Mouse (Mus musculus) midbrain, embryonic 12.5 days (tissue): ENCODE data around the gene Ghrhr. TPM values are rescaled to one million over a fixed set of nuclear protein-coding genes. Genes with fewer than 3 reads are reported as not detected.

ENCODE experiments used
- ATAC-seq: fragments of 200-750 bp; cut with Nextera tagmentation; 2 replicates; pipeline ENCODE4 v1.8.0; 2017; ENCODE audit warnings: low read depth, moderate TSS enrichment, moderate library complexity; ENCODE audit not compliant: low FRiP score
- H3K27ac ChIP-seq: fragments of 300-500 bp; sonication (generic); replicated peaks from 2 replicates; pipeline ENCODE4 v1.5.1; 2016; ENCODE audit warnings: mild to moderate bottlenecking
- H3K27me3 ChIP-seq: fragments of 300-500 bp; sonication (generic); 2 replicates; pipeline ENCODE4 v1.6.1; 2016; ENCODE audit warnings: mild to moderate bottlenecking
- H3K36me3 ChIP-seq: fragments of 300-500 bp; sonication (generic); 2 replicates; pipeline ENCODE4 v1.6.1; 2016
- H3K4me1 ChIP-seq: fragments of 300-500 bp; sonication (generic); 2 replicates; pipeline ENCODE4 v1.6.1; 2016
- H3K4me2 ChIP-seq: fragments of 300-500 bp; sonication (generic); replicated peaks from 2 replicates; pipeline ENCODE4 v1.6.1; 2016; ENCODE audit warnings: mild to moderate bottlenecking, moderate library complexity
- H3K4me3 ChIP-seq: fragments of 300-500 bp; sonication (generic); 2 replicates; pipeline ENCODE4 v1.5.1; 2016; ENCODE audit warnings: mild to moderate bottlenecking
- H3K9ac ChIP-seq: fragments of 300-500 bp; sonication (generic); replicated peaks from 2 replicates; pipeline ENCODE4 v1.6.1; 2016; ENCODE audit warnings: mild to moderate bottlenecking, moderate library complexity
- H3K9me3 ChIP-seq: fragments of 300-500 bp; sonication (generic); 2 replicates; pipeline ENCODE4 v1.6.1; 2016; ENCODE audit warnings: mild to moderate bottlenecking
- WGBS: fragments of 180-500 bp; shearing (Covaris S2); methylation state at CpG from one replicate; pipeline ENCODE4 v1.1.7; 2016; 5-methylcytosine and 5-hydroxymethylcytosine counted together
- polyA plus RNA-seq: library from polyadenylated mRNA; unstranded; fragments of >200 nt; fragmentation: Nextera tagmentation; extraction: Ambion mirVana; gene quantifications from 2 replicates; pipeline ENCODE4 v1.2.1, GENCODE M21; 2016

Gene Ghrhr
- polyA plus RNA-seq, 1 experiment from 2014 or later, result not detected

DNA sequence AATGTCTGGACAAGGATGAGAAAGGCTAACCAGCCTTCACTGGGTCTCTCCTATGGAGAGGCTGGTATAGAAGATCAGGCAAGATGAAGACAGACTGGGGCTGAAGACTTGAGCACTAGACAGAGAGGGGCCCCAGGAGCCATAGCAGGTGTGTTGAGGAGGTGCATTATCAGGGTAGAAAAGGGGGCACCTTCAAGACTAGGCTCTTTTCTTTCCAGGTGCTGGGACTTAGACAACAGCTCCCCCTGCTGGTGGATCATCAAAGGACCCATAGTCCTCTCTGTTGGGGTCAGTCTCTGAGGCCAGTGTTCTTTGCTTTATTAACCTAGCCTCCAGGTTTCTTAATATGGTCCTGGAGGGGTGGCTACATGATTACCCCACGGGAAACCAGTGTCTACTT lies 7.8 kb downstream of the Ghrhr start:
- Histone ChIP-seq H3K9me3 (no peaks in the 10 kb centered on the region), H3K4me1 (peaks cover 11% of the 10 kb centered on the region), H3K9ac (no peak overlapping the region), H3K27me3 (peaks cover 4% of the 10 kb centered on the region; the same call in 1 of the 2 replicates), H3K36me3 (no peaks in the 10 kb centered on the region), H3K4me3 (no peak overlapping the region), H3K27ac (no peak overlapping the region), H3K4me2 (no peak overlapping the region)
- no peak for ATAC-seq
- 20% methylated on average over 1 of the region's 1 CpGs for WGBS

DNA sequence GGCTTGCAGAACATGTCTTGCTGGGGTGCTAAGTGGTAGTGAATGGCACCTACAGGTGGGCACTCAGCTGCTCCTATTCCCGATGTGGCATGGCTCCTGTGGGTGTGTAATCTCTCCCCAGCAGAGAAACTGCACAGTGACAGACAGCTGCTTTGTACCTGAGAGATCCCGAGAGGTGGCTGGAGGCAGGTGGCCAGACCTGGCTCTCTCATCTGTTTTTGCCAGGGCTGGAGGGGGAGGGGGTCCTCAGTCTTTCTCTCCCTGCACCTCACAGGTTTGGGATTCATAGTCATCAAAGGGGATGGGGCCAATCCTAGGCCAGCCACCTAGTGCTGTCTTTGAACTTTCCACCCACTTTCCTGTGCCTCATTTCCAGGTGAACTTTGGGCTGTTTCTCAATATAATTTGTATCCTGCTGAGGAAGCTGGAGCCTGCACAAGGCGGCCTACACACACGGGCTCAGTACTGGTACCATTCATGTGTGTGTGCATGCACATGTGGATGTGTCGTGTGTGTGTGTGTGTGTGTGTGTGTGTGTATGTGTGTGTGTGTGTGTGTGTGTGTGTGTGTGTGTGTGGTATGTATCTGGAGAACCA lies 8.4 kb downstream of the Ghrhr start:
- 0 out of 2 replicates have a peak, but pooled peaks cover 4% of the 10 kb centered on the region for H3K27me3 ChIP-seq
- no peak overlapping the region for H3K4me3 ChIP-seq
- no peak overlapping the region for H3K27ac ChIP-seq
- WGBS, result 78% methylated on average over 5 of the region's 5 CpGs
- H3K4me2 ChIP-seq, result no peak overlapping the region
- no peaks in the 10 kb centered on the region for H3K36me3 ChIP-seq
- peaks cover 14% of the 10 kb centered on the region for H3K4me1 ChIP-seq
- ATAC-seq, result no peak
- no peaks in the 10 kb centered on the region for H3K9me3 ChIP-seq
- no peak overlapping the region for H3K9ac ChIP-seq

DNA sequence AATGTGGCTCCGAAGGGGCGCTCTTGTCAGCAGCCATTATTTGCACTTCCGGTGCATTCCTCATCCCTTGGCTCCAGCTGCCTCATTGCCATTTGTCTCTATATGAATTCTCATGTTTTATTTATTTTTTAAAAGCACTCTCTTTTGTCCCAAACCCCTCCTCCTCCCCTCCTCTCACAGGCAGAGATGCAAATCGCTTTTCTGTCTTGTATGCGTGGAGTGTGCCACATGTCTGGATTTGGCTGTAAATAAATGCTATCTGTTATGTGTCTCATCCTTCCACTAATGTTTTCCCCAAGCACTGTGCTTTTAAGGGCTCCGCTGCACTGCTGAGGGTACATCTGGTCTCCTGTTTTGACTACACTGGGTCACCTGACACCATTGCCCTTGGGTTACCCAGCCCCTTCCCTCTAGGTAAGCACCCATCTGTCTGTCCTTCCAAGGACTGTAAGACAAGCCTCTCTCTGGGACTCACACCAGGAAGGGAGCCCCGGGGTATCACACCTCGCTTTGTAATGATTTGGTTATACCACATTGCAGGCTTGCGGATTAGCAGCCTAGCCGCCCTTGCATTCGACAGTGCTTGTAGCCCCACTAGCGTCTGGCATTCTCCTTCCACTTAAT lies 12.6 kb downstream of the Ghrhr start:
- Histone ChIP-seq H3K9me3 (no peaks in the 10 kb centered on the region), H3K27ac (peak overlapping the region; percentile 58)
- WGBS, result 31% methylated on average over 12 of the region's 12 CpGs

DNA sequence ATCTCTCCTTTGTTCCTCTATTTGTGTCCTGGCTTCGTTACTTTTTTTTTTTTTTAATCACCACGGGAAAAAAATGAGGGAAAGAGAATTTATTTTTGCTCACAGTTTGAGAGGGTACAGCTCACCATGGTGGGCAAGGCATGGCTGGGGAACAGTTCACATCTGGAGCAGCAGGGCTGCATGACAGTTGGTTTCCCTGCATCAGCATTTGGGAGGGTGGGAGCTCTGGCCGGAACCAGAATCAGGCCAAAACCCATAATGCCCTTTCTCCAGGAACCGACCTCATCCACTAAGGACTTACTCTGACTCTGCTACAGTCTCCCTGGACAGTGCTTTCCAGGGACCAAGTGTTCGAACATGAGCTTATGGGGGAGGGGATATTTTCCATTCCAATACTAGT lies 13.2 kb downstream of the Ghrhr start:
- Histone ChIP-seq H3K36me3 (no peaks in the 10 kb centered on the region), H3K27ac (no peak overlapping the region), H3K4me1 (peaks cover 29% of the 10 kb centered on the region), H3K4me3 (no peak overlapping the region), H3K9me3 (no peaks in the 10 kb centered on the region), H3K9ac (no peak overlapping the region), H3K4me2 (no peak overlapping the region), H3K27me3 (0 out of 2 replicates have a peak, but pooled peaks cover 7% of the 10 kb centered on the region)
- ATAC-seq, result no peak
- 68% methylated on average over 5 of the region's 5 CpGs for WGBS

More for the DNA sequence above, 12.6 kb downstream of the Ghrhr start:
- no peak overlapping the region for H3K9ac ChIP-seq
- ATAC-seq, result peak; percentile 48
- H3K4me1 ChIP-seq, result peaks cover 29% of the 10 kb centered on the region
- 0 out of 2 replicates have a peak, but pooled peaks cover 6% of the 10 kb centered on the region for H3K27me3 ChIP-seq
- H3K36me3 ChIP-seq, result no peaks in the 10 kb centered on the region
- no peak overlapping the region for H3K4me2 ChIP-seq
- no peak overlapping the region for H3K4me3 ChIP-seq

DNA sequence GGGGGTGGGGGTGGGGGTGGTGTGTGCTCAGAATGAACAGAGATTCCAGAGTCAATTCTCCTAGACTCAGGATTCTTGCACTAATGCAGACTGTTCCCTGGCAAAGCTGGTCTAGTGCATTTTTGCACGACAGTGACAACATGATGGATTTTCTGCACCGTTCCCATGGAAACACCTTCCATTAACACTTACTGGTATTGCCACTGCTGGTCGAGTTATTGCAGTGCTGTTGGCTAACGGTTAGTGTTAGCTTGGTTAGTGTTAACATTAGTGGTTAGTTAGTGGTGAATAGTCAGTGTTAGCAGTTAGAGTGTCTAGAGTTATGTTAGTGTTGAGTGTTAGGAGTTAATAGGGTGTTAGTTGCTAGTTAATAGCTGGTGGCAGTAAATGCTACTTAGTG lies 15.7 kb downstream of the Ghrhr start:
- Histone ChIP-seq H3K36me3 (no peaks in the 10 kb centered on the region), H3K4me3 (no peak overlapping the region), H3K4me1 (peaks cover 38% of the 10 kb centered on the region), H3K4me2 (no peak overlapping the region), H3K9ac (no peak overlapping the region), H3K27me3 (peaks cover 10% of the 10 kb centered on the region; the same call in 1 of the 2 replicates), H3K27ac (no peak overlapping the region), H3K9me3 (no peaks in the 10 kb centered on the region)
- WGBS, result 56% methylated on average over 4 of the region's 4 CpGs
- no peak for ATAC-seq

DNA sequence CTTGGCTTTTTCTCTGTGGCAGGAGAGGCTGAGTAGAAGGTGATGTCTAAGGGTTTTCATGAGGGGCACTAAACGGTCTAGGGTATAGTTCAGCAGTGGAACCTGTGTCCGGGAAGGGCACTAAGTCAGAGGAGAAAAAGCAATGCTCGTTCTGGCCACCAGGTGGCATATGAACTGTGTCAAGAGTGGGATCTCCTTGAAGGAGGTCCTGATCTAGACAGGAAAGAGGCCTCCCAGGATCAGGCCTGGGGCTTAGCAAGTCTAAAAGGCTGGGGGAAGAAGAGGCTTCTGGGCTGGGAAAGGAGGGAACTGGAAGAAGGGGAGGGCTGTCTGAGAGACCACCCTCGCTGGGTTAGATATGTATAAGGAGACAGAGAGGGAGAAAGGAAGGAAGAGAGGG lies 16.4 kb downstream of the Ghrhr start:
- Histone ChIP-seq H3K4me1 (peaks cover 42% of the 10 kb centered on the region), H3K9me3 (no peaks in the 10 kb centered on the region), H3K36me3 (no peaks in the 10 kb centered on the region), H3K9ac (no peak overlapping the region), H3K27me3 (peaks cover 13% of the 10 kb centered on the region; the same call in 1 of the 2 replicates), H3K4me2 (no peak overlapping the region), H3K27ac (no peak overlapping the region), H3K4me3 (no peak overlapping the region)
- WGBS, result 9% methylated on average over 4 of the region's 4 CpGs
- peak; percentile 45 for ATAC-seq

DNA sequence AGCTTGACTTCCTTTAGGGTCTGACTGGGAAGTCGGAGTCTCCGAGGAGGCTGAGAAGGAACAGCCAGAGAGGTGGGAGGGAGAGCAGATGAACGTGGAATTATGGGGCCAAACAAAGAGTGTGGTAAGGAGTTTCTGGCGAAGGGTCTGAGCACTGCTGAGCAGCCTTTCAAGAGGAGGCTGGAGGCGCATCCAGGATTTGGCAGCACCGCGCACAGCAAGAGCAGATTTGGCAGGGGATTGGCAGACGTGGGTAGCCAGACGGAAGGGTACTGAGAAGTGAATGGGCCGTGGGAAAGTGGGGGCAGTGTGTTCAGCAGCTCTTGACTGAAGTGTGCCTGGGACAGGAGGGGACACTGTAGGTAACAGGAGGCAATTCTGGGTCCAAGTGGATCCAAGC lies 18.8 kb downstream of the Ghrhr start:
- Histone ChIP-seq H3K27ac (no peak overlapping the region), H3K4me1 (peaks cover 28% of the 10 kb centered on the region), H3K27me3 (peaks cover 11% of the 10 kb centered on the region; the same call in 1 of the 2 replicates), H3K36me3 (no peaks in the 10 kb centered on the region), H3K4me3 (no peak overlapping the region), H3K9ac (no peak overlapping the region), H3K4me2 (no peak overlapping the region), H3K9me3 (no peaks in the 10 kb centered on the region)
- no peak for ATAC-seq
- 69% methylated on average over 10 of the region's 10 CpGs for WGBS

DNA sequence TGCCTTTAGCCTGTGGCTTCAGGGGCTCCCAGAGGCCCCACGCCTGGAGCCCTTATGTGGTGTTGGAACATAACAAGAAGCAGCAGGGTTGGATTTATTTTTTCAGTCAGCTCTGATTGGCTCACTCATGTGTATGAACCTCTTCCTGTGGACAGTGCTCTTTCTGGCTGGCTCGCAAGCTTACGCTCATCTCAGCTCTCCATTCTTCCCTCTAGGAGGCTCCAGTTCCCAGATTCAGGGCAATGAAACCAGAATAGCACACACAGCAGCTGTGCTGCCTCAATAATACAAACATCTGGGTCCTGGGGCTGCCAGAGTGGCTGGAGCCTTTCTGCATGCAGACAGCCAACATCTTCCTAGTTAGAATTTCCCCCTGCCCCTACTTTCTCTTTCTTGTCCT lies 20.1 kb downstream of the Ghrhr start:
- ATAC-seq, result no peak
- H3K4me1 ChIP-seq, result peaks cover 28% of the 10 kb centered on the region
- WGBS, result 54% methylated on average over 3 of the region's 3 CpGs

DNA sequence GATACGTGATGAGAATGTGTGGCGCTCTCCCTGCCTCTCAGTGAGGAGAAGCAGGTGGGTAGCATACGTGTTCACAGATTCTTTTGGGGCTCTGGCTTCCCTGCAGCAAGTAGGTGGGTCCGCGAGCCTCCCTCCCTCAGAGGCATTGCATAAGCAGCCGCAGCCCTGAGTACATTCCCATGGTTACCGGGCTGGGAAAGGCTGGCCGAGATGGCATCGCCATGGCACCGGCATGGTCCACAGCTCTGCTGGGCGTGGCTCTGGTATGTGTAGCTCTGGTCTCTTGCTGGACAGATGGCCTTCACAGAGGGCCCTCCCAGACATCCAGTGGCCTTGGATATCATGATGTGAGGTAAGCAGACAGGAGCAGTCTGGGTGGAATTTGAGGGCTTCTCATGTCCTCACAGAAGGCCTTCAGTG lies 20.5 kb downstream of the Ghrhr start:
- Histone ChIP-seq H3K9me3 (no peaks in the 10 kb centered on the region), H3K4me2 (no peak overlapping the region), H3K4me1 (peaks cover 27% of the 10 kb centered on the region), H3K9ac (no peak overlapping the region), H3K27me3 (peaks cover 8% of the 10 kb centered on the region; the same call in 1 of the 2 replicates), H3K27ac (0 out of 2 replicates have a peak overlapping the region, but pooled peaks have one; percentile 39), H3K4me3 (no peak overlapping the region), H3K36me3 (no peaks in the 10 kb centered on the region)
- 62% methylated on average over 11 of the region's 11 CpGs for WGBS
- ATAC-seq, result peak; percentile 64

More for the DNA sequence above, 20.1 kb downstream of the Ghrhr start:
- Histone ChIP-seq H3K4me3 (no peak overlapping the region), H3K27ac (0 out of 2 replicates have a peak overlapping the region, but pooled peaks have one; percentile 39), H3K9ac (no peak overlapping the region), H3K9me3 (no peaks in the 10 kb centered on the region), H3K27me3 (peaks cover 8% of the 10 kb centered on the region; the same call in 1 of the 2 replicates), H3K4me2 (no peak overlapping the region), H3K36me3 (no peaks in the 10 kb centered on the region)

DNA sequence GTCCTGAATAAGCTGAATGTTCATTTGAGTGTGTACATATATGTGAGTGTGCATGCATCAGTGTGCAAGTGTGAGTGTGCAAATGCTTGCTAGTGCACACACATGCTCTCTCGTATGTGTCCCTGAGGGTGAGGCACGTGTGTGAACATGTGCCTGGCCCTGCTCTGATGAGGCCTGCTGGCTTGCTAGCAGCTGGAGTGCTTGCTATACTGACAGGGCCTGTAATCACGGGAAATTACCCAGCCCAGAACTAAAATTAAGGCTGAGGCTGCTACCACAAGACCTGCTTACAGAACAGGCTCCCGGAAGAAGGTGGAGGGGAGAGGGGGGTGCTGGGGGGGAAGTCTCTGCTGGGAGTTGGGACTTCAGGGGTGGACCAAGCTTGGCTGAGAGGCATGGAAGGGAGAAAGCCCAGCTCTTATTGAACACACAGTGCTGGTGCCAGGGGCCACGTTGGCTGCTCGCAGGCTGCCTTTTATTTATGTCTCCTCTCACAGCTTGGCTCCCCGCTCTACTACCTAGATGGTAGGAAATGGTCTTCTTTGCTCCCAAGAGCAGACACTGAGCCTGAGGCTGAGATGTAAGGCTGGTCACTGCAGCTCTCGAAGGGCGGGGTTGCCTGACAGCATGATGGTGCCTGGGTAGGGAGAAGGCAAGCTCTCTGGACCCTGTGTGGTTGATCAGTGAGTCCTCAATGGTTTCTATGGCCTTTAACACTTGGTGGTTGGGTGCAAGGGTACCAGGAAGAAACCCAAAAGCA lies 23.0 kb downstream of the Ghrhr start:
- H3K4me1 ChIP-seq, result peaks cover 13% of the 10 kb centered on the region
- no peak overlapping the region for H3K4me2 ChIP-seq
- no peak overlapping the region for H3K27ac ChIP-seq
- no peak overlapping the region for H3K9ac ChIP-seq
- H3K9me3 ChIP-seq, result no peaks in the 10 kb centered on the region
- peaks cover 8% of the 10 kb centered on the region; the same call in 1 of the 2 replicates for H3K27me3 ChIP-seq
- H3K36me3 ChIP-seq, result no peaks in the 10 kb centered on the region
- no peak for ATAC-seq
- 81% methylated on average over 9 of the region's 9 CpGs for WGBS
- H3K4me3 ChIP-seq, result no peak overlapping the region

DNA sequence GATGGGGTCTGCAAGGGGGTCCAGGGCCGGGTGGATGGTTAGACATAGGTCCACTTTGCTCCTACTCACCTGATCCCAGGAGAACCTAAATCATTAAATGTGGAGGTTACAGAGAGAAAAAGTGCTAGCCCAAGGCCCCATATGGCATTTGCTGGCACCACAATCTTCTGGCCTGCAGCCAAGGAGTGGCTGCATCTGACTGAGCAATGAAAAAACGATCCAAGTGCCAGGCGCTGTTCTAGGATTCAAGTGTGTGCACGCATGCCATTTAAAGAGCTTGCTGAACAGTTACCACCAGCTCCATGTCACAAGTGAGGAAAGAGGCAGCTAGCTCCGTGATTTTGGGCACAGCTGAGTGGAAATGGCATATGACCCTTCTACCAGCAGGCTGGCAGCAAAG lies 23.8 kb downstream of the Ghrhr start:
- no peaks in the 10 kb centered on the region for H3K36me3 ChIP-seq
- no peak overlapping the region for H3K9ac ChIP-seq
- no peak overlapping the region for H3K27ac ChIP-seq
- H3K27me3 ChIP-seq, result peaks cover 4% of the 10 kb centered on the region; the same call in 1 of the 2 replicates
- no peaks in the 10 kb centered on the region for H3K9me3 ChIP-seq
- no peak overlapping the region for H3K4me2 ChIP-seq
- H3K4me1 ChIP-seq, result peaks cover 13% of the 10 kb centered on the region
- no peak for ATAC-seq
- WGBS, result 78% methylated on average over 5 of the region's 5 CpGs
- H3K4me3 ChIP-seq, result no peak overlapping the region
